Mouse (Mus musculus): ENCODE measurements around the gene Acan. TPM values are rescaled to one million over a fixed set of nuclear protein-coding genes. Genes with fewer than 3 reads are reported as not detected.

Gene Acan
- polyA plus RNA-seq, 1 experiment from 2014 or later = 0.44 TPM

- no peak overlapping the region for H3K9ac ChIP-seq (ENCODE audit: low read length)
- peaks cover 22% of the 10 kb centered on the region for H3K27me3 ChIP-seq (ENCODE audit: control insufficient read depth, insufficient read depth, low read length)
- ATAC-seq (ENCODE audit: insufficient read depth, low FRiP score, low TSS enrichment) = no peak
- H3K4me1 ChIP-seq (ENCODE audit: control insufficient read depth, insufficient read depth, low read length) = no peaks in the 10 kb centered on the region
- no peak overlapping the region for H3K4me3 ChIP-seq (ENCODE audit: low read depth, low read length)
- H3K9me3 ChIP-seq (ENCODE audit: control insufficient read depth, low read length) = no peaks in the 10 kb centered on the region
- H3K27ac ChIP-seq (ENCODE audit: low read depth, low read length) = no peak overlapping the region
- WGBS = 29% methylated on average over 2 of the region's 2 CpGs
- DNase-seq (ENCODE audit: low spot score) = no peak
- no peak overlapping the region for H3K4me2 ChIP-seq (ENCODE audit: low read depth)
- no peaks in the 10 kb centered on the region for H3K36me3 ChIP-seq (ENCODE audit: control insufficient read depth, insufficient read depth, low read length)
Measured at GRCm38 (mm10) chr7:79058546-79058945, 5.3 kb downstream of the Acan start.

GRCm38 (mm10) chr7:79067466-79067865, 14.2 kb downstream of the Acan start:
- H3K9me3 ChIP-seq (ENCODE audit: control insufficient read depth, low read length) = no peaks in the 10 kb centered on the region
- WGBS = 72% methylated on average over 7 of the region's 7 CpGs
- H3K27ac ChIP-seq (ENCODE audit: low read depth, low read length) = no peak overlapping the region
- H3K4me1 ChIP-seq (ENCODE audit: control insufficient read depth, insufficient read depth, low read length) = no peaks in the 10 kb centered on the region
- ATAC-seq (ENCODE audit: insufficient read depth, low FRiP score, low TSS enrichment) = no peak
- no peaks in the 10 kb centered on the region for H3K36me3 ChIP-seq (ENCODE audit: control insufficient read depth, insufficient read depth, low read length)
- no peak for DNase-seq (ENCODE audit: low spot score)
- H3K27me3 ChIP-seq (ENCODE audit: control insufficient read depth, insufficient read depth, low read length) = no peaks in the 10 kb centered on the region
- no peak overlapping the region for H3K4me3 ChIP-seq (ENCODE audit: low read depth, low read length)
- no peak overlapping the region for H3K4me2 ChIP-seq (ENCODE audit: low read depth)
- H3K9ac ChIP-seq (ENCODE audit: low read length) = no peak overlapping the region

- ATAC-seq (ENCODE audit: insufficient read depth, low FRiP score, low TSS enrichment) = no peak
- H3K27ac ChIP-seq (ENCODE audit: low read depth, low read length) = no peak overlapping the region
- H3K4me3 ChIP-seq (ENCODE audit: low read depth, low read length) = no peak overlapping the region
- DNase-seq (ENCODE audit: low spot score) = no peak
- 64% methylated on average over 4 of the region's 4 CpGs for WGBS
- no peaks in the 10 kb centered on the region for H3K36me3 ChIP-seq (ENCODE audit: control insufficient read depth, insufficient read depth, low read length)
- H3K4me2 ChIP-seq (ENCODE audit: low read depth) = no peak overlapping the region
- no peaks in the 10 kb centered on the region for H3K4me1 ChIP-seq (ENCODE audit: control insufficient read depth, insufficient read depth, low read length)
- H3K9me3 ChIP-seq (ENCODE audit: control insufficient read depth, low read length) = no peaks in the 10 kb centered on the region
- no peaks in the 10 kb centered on the region for H3K27me3 ChIP-seq (ENCODE audit: control insufficient read depth, insufficient read depth, low read length)
- H3K9ac ChIP-seq (ENCODE audit: low read length) = no peak overlapping the region
Measured at GRCm38 (mm10) chr7:79068231-79068630, 14.9 kb downstream of the Acan start.

- 72% methylated on average over 3 of the region's 3 CpGs for WGBS
- H3K9me3 ChIP-seq (ENCODE audit: control insufficient read depth, low read length) = no peaks in the 10 kb centered on the region
- no peaks in the 10 kb centered on the region for H3K27me3 ChIP-seq (ENCODE audit: control insufficient read depth, insufficient read depth, low read length)
- H3K4me1 ChIP-seq (ENCODE audit: control insufficient read depth, insufficient read depth, low read length) = no peaks in the 10 kb centered on the region
- no peaks in the 10 kb centered on the region for H3K36me3 ChIP-seq (ENCODE audit: control insufficient read depth, insufficient read depth, low read length)
- H3K4me3 ChIP-seq (ENCODE audit: low read depth, low read length) = no peak overlapping the region
- ATAC-seq (ENCODE audit: insufficient read depth, low FRiP score, low TSS enrichment) (no peak), DNase-seq (ENCODE audit: low spot score) (no peak)
- H3K9ac ChIP-seq (ENCODE audit: low read length) = no peak overlapping the region
- H3K4me2 ChIP-seq (ENCODE audit: low read depth) = no peak overlapping the region
- H3K27ac ChIP-seq (ENCODE audit: low read depth, low read length) = no peak overlapping the region
Measured at GRCm38 (mm10) chr7:79079212-79079611, 25.9 kb downstream of the Acan start.

GRCm38 (mm10) chr7:79080572-79081399, 27.5 kb downstream of the Acan start:
- WGBS = 20% methylated on average over 7 of the region's 7 CpGs
- no peak overlapping the region for H3K27ac ChIP-seq (ENCODE audit: low read depth, low read length)

GRCm38 (mm10) chr7:79089111-79089510, 35.8 kb downstream of the Acan start:
- Histone ChIP-seq H3K4me2 (ENCODE audit: low read depth) (no peak overlapping the region), H3K4me3 (ENCODE audit: low read depth, low read length) (no peak overlapping the region), H3K9me3 (ENCODE audit: control insufficient read depth, low read length) (no peaks in the 10 kb centered on the region), H3K4me1 (ENCODE audit: control insufficient read depth, insufficient read depth, low read length) (no peaks in the 10 kb centered on the region), H3K36me3 (ENCODE audit: control insufficient read depth, insufficient read depth, low read length) (no peaks in the 10 kb centered on the region), H3K27ac (ENCODE audit: low read depth, low read length) (no peak overlapping the region), H3K9ac (ENCODE audit: low read length) (no peak overlapping the region), H3K27me3 (ENCODE audit: control insufficient read depth, insufficient read depth, low read length) (no peaks in the 10 kb centered on the region)
- 87% methylated on average over 4 of the region's 4 CpGs for WGBS
- DNase-seq (ENCODE audit: low spot score) (no peak), ATAC-seq (ENCODE audit: insufficient read depth, low FRiP score, low TSS enrichment) (no peak)

More at GRCm38 (mm10) chr7:79080572-79081399, 27.5 kb downstream of the Acan start:
- ATAC-seq (ENCODE audit: insufficient read depth, low FRiP score, low TSS enrichment) (no peak), DNase-seq (ENCODE audit: low spot score) (peak; percentile 82)
- no peaks in the 10 kb centered on the region for H3K36me3 ChIP-seq (ENCODE audit: control insufficient read depth, insufficient read depth, low read length)
- no peak overlapping the region for H3K9ac ChIP-seq (ENCODE audit: low read length)
- H3K9me3 ChIP-seq (ENCODE audit: control insufficient read depth, low read length) = no peaks in the 10 kb centered on the region
- no peaks in the 10 kb centered on the region for H3K27me3 ChIP-seq (ENCODE audit: control insufficient read depth, insufficient read depth, low read length)
- no peaks in the 10 kb centered on the region for H3K4me1 ChIP-seq (ENCODE audit: control insufficient read depth, insufficient read depth, low read length)
- H3K4me3 ChIP-seq (ENCODE audit: low read depth, low read length) = no peak overlapping the region
- H3K4me2 ChIP-seq (ENCODE audit: low read depth) = no peak overlapping the region

GRCm38 (mm10) chr7:79096492-79096891, 43.2 kb downstream of the Acan start:
- Histone ChIP-seq H3K36me3 (ENCODE audit: control insufficient read depth, insufficient read depth, low read length) (no peaks in the 10 kb centered on the region), H3K9me3 (ENCODE audit: control insufficient read depth, low read length) (no peaks in the 10 kb centered on the region), H3K4me3 (ENCODE audit: low read depth, low read length) (no peak overlapping the region), H3K27me3 (ENCODE audit: control insufficient read depth, insufficient read depth, low read length) (no peaks in the 10 kb centered on the region), H3K4me1 (ENCODE audit: control insufficient read depth, insufficient read depth, low read length) (no peaks in the 10 kb centered on the region), H3K4me2 (ENCODE audit: low read depth) (no peak overlapping the region), H3K9ac (ENCODE audit: low read length) (no peak overlapping the region), H3K27ac (ENCODE audit: low read depth, low read length) (no peak overlapping the region)
- ATAC-seq (ENCODE audit: insufficient read depth, low FRiP score, low TSS enrichment) (no peak), DNase-seq (ENCODE audit: low spot score) (no peak)
- WGBS = 76% methylated on average over 5 of the region's 5 CpGs

GRCm38 (mm10) chr7:79113848-79114247, 60.6 kb downstream of the Acan start:
- no peaks in the 10 kb centered on the region for H3K27me3 ChIP-seq (ENCODE audit: control insufficient read depth, insufficient read depth, low read length)
- no peaks in the 10 kb centered on the region for H3K9me3 ChIP-seq (ENCODE audit: control insufficient read depth, low read length)
- ATAC-seq (ENCODE audit: insufficient read depth, low FRiP score, low TSS enrichment) (no peak), DNase-seq (ENCODE audit: low spot score) (no peak)
- H3K9ac ChIP-seq (ENCODE audit: low read length) = no peak overlapping the region
- no peak overlapping the region for H3K4me3 ChIP-seq (ENCODE audit: low read depth, low read length)
- no peak overlapping the region for H3K4me2 ChIP-seq (ENCODE audit: low read depth)
- H3K27ac ChIP-seq (ENCODE audit: low read depth, low read length) = no peak overlapping the region
- WGBS = 67% methylated on average over 4 of the region's 4 CpGs
- H3K4me1 ChIP-seq (ENCODE audit: control insufficient read depth, insufficient read depth, low read length) = no peaks in the 10 kb centered on the region
- no peaks in the 10 kb centered on the region for H3K36me3 ChIP-seq (ENCODE audit: control insufficient read depth, insufficient read depth, low read length)

- 78% methylated on average over 5 of the region's 5 CpGs for whole genome bisulfite sequencing
- Histone ChIP-seq H3K4me2 (ENCODE audit: low read depth) (no peak overlapping the region), H3K27ac (ENCODE audit: low read depth, low read length) (no peak overlapping the region), H3K4me1 (ENCODE audit: control insufficient read depth, insufficient read depth, low read length) (no peaks in the 10 kb centered on the region), H3K9ac (ENCODE audit: low read length) (no peak overlapping the region), H3K27me3 (ENCODE audit: control insufficient read depth, insufficient read depth, low read length) (no peaks in the 10 kb centered on the region), H3K36me3 (ENCODE audit: control insufficient read depth, insufficient read depth, low read length) (no peaks in the 10 kb centered on the region), H3K9me3 (ENCODE audit: control insufficient read depth, low read length) (no peaks in the 10 kb centered on the region), H3K4me3 (ENCODE audit: low read depth, low read length) (no peak overlapping the region)
- DNase-seq (ENCODE audit: low spot score) = no peak
- ATAC-seq (ENCODE audit: insufficient read depth, low FRiP score, low TSS enrichment) = no peak
Measured at GRCm38 (mm10) chr7:79123465-79123864, 70.2 kb downstream of the Acan start.

Data from neural tube, embryonic 11.5 days (tissue).